Mouse (Mus musculus) midbrain, embryonic 11.5 days (tissue): ENCODE results near the gene Arhgef16. TPM values are rescaled to one million over a fixed set of nuclear protein-coding genes. Genes with fewer than 3 reads are reported as not detected.

Source experiments
- ATAC-seq: fragments of 200-750 bp; cut with Nextera tagmentation; 2 replicates; pipeline ENCODE4 v1.8.0; 2017; ENCODE audit warnings: moderate TSS enrichment, moderate library complexity; ENCODE audit not compliant: low FRiP score
- DNase-seq: peaks from one replicate; pipeline ENCODE4 v3.0.0; 2015; ENCODE audit warnings: low spot score; ENCODE audit errors: missing footprints
- H3K27ac ChIP-seq: fragments of 300-500 bp; sonication (generic); 2 replicates; pipeline ENCODE4 v1.5.1; 2014; ENCODE audit warnings: low read depth, low read length
- H3K27me3 ChIP-seq: fragments of 300-500 bp; sonication (generic); 2 replicates; pipeline ENCODE4 v1.6.1; 2014; ENCODE audit warnings: mild to moderate bottlenecking, low read length, moderate library complexity, mixed read lengths; ENCODE audit not compliant: control insufficient read depth, insufficient read depth
- H3K36me3 ChIP-seq: fragments of 300-500 bp; sonication (generic); 2 replicates; pipeline ENCODE4 v1.6.1; 2014; ENCODE audit warnings: mild to moderate bottlenecking, low read length, moderate library complexity, mixed read lengths; ENCODE audit not compliant: control insufficient read depth, insufficient read depth
- H3K4me1 ChIP-seq: fragments of 300-500 bp; sonication (generic); 2 replicates; pipeline ENCODE4 v1.6.1; 2014; ENCODE audit warnings: low read length; ENCODE audit not compliant: control insufficient read depth, insufficient read depth
- H3K4me2 ChIP-seq: fragments of 300-500 bp; sonication (generic); 2 replicates; pipeline ENCODE4 v1.6.1; 2014; ENCODE audit warnings: mild to moderate bottlenecking, moderate library complexity
- H3K4me3 ChIP-seq: fragments of 300-500 bp; sonication (generic); 2 replicates; pipeline ENCODE4 v1.5.1; 2014; ENCODE audit warnings: low read depth, low read length
- H3K9ac ChIP-seq: fragments of 300-500 bp; sonication (generic); 2 replicates; pipeline ENCODE4 v1.6.1; 2014; ENCODE audit warnings: low read length
- H3K9me3 ChIP-seq: fragments of 300-500 bp; sonication (generic); 2 replicates; pipeline ENCODE4 v1.6.1; 2016; ENCODE audit warnings: low read length; ENCODE audit not compliant: control insufficient read depth
- WGBS: fragments of 180-500 bp; shearing (Covaris S2); extraction: QIAGEN DNeasy Blood & Tissue Kit; methylation state at CpG from one replicate; pipeline ENCODE4 v1.1.7; 2014; 5-methylcytosine and 5-hydroxymethylcytosine counted together
- polyA plus RNA-seq: library from polyadenylated mRNA; unstranded; fragments of >200 nt; fragmentation: Nextera tagmentation; extraction: Ambion mirVana; gene quantifications from 2 replicates; pipeline ENCODE4 v1.2.1, GENCODE M21; 2014

Gene Arhgef16
- polyA plus RNA-seq, 1 experiment from 2014 or later = 0.45 TPM

- no peak for ATAC-seq
- 63% methylated on average over 4 of the region's 4 CpGs for WGBS
- Histone ChIP-seq H3K27me3 (no peaks in the 10 kb centered on the region), H3K9ac (no peak overlapping the region), H3K4me3 (no peak overlapping the region), H3K27ac (no peak overlapping the region), H3K4me1 (no peaks in the 10 kb centered on the region), H3K4me2 (no peak overlapping the region), H3K9me3 (no peaks in the 10 kb centered on the region), H3K36me3 (no peaks in the 10 kb centered on the region)
- DNase-seq = peak; percentile 53
These were observed 39.4 kb downstream of the Arhgef16 start for GRCm38 (mm10) chr4:154262071-154262470.

- no peaks in the 10 kb centered on the region for H3K4me1 ChIP-seq
- no peaks in the 10 kb centered on the region for H3K27me3 ChIP-seq
- no peaks in the 10 kb centered on the region for H3K36me3 ChIP-seq
- H3K4me3 ChIP-seq = no peak overlapping the region
- 85% methylated on average over 5 of the region's 5 CpGs for WGBS
- DNase-seq (peak; percentile 44), ATAC-seq (no peak)
- H3K9me3 ChIP-seq = no peaks in the 10 kb centered on the region
- H3K4me2 ChIP-seq = no peak overlapping the region
- no peak overlapping the region for H3K27ac ChIP-seq
- no peak overlapping the region for H3K9ac ChIP-seq
These were observed 40.7 kb downstream of the Arhgef16 start for GRCm38 (mm10) chr4:154260755-154261154.

DNA sequence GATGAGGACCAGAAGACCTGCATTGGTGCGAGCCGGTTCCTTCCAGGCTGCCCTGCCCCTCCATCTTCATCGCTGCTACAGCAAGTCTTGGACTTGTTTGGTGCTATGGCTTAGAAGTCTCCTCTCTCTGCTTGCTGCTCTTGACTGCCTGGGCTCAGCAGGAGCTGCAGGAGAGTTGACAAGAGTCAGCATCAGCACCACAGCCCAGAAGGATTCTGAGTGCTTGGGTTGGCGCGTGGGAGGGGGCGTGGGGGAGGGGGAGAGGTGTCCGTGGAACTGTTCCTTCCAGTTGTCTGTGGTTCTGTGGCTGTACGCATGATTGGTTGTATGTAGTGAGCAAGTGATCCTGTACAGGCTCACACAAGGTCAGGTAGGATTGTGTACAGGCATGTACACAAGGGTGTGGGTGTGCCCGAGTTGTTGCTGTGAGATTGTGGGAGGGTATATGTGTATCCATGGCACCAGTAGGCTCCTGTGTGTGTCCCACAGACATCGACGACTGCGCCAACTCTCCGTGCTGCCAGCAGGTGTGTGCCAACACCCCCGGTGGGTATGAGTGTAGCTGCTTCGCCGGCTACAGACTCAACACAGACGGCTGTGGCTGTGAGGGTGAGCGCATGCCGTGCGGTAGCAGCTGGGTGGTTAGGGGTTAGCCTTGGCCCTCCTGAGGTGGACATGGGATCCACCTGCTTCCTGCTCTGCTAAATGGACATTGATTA lies 48.8 kb downstream of the Arhgef16 start:
- Histone ChIP-seq H3K9ac (no peak overlapping the region), H3K4me3 (no peak overlapping the region), H3K36me3 (no peaks in the 10 kb centered on the region), H3K27ac (no peak overlapping the region), H3K4me1 (no peaks in the 10 kb centered on the region), H3K4me2 (no peak overlapping the region), H3K27me3 (no peaks in the 10 kb centered on the region), H3K9me3 (no peaks in the 10 kb centered on the region)
- DNase-seq (peak; percentile 51), ATAC-seq (no peak)
- 92% methylated on average over 20 of the region's 20 CpGs for WGBS

GRCm38 (mm10) chr4:154249316-154249715 lies 52.2 kb downstream of the Arhgef16 start:
- peak; percentile 82 for DNase-seq
- no peak overlapping the region; the same call in 1 of the 2 replicates for H3K9ac ChIP-seq
- ATAC-seq = no peak
- no peak overlapping the region for H3K4me3 ChIP-seq
- no peak overlapping the region for H3K27ac ChIP-seq
- no peak overlapping the region for H3K4me2 ChIP-seq
- no peaks in the 10 kb centered on the region for H3K27me3 ChIP-seq
- WGBS = 65% methylated on average over 8 of the region's 8 CpGs
- peaks cover 8% of the 10 kb centered on the region for H3K4me1 ChIP-seq
- no peaks in the 10 kb centered on the region for H3K9me3 ChIP-seq
- no peaks in the 10 kb centered on the region for H3K36me3 ChIP-seq

- Histone ChIP-seq H3K4me1 (peaks cover 8% of the 10 kb centered on the region), H3K9me3 (no peaks in the 10 kb centered on the region), H3K27ac (no peak overlapping the region), H3K4me3 (no peak overlapping the region), H3K4me2 (no peak overlapping the region), H3K36me3 (no peaks in the 10 kb centered on the region), H3K9ac (no peak overlapping the region), H3K27me3 (no peaks in the 10 kb centered on the region)
- DNase-seq (peak; percentile 79), ATAC-seq (no peak)
- 75% methylated on average over 21 of the region's 21 CpGs for WGBS
These were observed 53.2 kb downstream of the Arhgef16 start for GRCm38 (mm10) chr4:154248092-154248805.

GRCm38 (mm10) chr4:154247207-154248091 lies 54.0 kb downstream of the Arhgef16 start:
- H3K4me1 ChIP-seq = peaks cover 8% of the 10 kb centered on the region
- no peaks in the 10 kb centered on the region for H3K36me3 ChIP-seq
- H3K27me3 ChIP-seq = no peaks in the 10 kb centered on the region
- H3K9ac ChIP-seq = no peak overlapping the region
- H3K4me3 ChIP-seq = no peak overlapping the region
- no peak overlapping the region for H3K4me2 ChIP-seq
- DNase-seq = peak; percentile 83
- H3K9me3 ChIP-seq = no peaks in the 10 kb centered on the region
- no peak for ATAC-seq
- WGBS = 37% methylated on average over 22 of the region's 22 CpGs
- H3K27ac ChIP-seq = no peak overlapping the region

DNA sequence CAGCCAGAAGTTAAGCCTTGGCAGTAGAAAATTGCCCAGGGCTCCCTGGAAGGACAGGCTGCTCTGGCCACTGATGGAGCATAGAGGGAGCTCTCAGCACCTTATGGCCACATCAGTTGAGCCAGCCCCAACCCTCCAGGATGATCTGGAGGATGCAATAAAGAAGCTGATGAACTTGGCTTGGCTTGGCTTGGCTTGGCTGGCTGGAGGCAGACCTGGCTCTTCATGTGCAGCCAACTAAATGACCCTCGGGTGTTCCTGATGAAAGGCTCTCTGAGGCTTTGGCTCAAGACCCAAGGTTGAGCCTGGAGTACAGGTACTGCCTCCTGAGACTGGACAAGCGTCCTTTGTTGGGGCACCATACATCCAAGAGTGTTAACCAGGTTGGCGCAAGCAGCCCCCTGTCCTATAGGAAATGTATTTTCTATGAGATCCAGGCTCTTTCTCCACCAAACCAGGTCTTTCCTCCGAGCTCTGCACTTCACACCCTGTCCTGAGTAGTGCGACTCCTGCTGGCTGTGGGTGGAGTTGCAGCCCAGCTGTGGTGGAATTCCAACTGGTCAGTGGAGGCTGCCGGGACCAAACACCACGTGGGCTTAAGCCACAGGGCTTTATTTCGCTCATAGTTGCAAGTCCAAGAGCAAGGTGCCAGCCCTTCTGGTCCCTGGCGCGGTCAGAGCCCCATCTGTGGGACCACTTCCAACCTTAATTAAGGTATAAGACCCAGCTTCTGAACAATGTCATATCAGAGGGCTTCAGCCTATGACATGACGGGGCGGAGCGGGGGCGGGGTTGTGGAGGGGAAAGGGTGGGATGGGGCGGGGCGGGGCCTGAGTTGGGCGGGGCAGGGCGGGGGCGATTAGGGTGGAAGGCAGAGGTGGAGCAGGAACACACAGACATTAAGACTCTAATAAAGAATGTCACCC lies 55.1 kb downstream of the Arhgef16 start:
- Histone ChIP-seq H3K9ac (no peak overlapping the region), H3K4me1 (peaks cover 8% of the 10 kb centered on the region), H3K27me3 (no peaks in the 10 kb centered on the region), H3K27ac (no peak overlapping the region), H3K9me3 (no peaks in the 10 kb centered on the region), H3K36me3 (no peaks in the 10 kb centered on the region), H3K4me3 (peak overlapping the region; percentile 10; the same call in 1 of the 2 replicates), H3K4me2 (peak overlapping the region; percentile 42; the same call in 1 of the 2 replicates)
- peak; percentile 99 for DNase-seq
- WGBS = 10% methylated on average over 17 of the region's 19 CpGs
- peak; percentile 75 for ATAC-seq

DNA sequence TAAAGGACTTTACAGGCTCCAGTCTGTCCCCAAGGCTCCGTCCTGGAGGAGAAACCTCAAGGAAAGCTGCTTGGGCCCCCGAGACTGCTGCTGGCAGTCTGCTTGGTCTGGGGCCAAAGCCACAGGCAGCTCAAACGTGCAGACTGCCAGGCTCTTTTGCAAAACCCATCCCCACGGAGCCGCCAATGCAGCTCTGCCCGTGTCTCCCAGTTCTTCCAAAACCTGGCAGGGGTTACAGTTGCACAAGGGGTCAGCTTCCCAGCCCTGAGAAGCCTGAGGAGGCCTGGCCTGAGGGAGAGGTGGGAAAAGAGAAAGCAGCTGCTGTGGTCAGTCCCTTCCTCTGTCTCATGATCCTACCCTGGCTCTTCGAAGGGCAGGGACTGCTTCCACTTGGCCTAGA lies 56.1 kb downstream of the Arhgef16 start:
- Histone ChIP-seq H3K27me3 (no peaks in the 10 kb centered on the region), H3K4me1 (peaks cover 8% of the 10 kb centered on the region), H3K4me3 (no peak overlapping the region), H3K9me3 (no peaks in the 10 kb centered on the region), H3K36me3 (no peaks in the 10 kb centered on the region), H3K9ac (no peak overlapping the region), H3K27ac (no peak overlapping the region), H3K4me2 (no peak overlapping the region)
- ATAC-seq = no peak
- no peak for DNase-seq
- WGBS = 85% methylated on average over 7 of the region's 7 CpGs
